Mouse (Mus musculus) E14TG2a.4 (cell line): ENCODE data around the gene N4bp1.

ENCODE experiments used
- H3K27me3 ChIP-seq: 2 replicates; pipeline ENCODE4 v1.6.1; 2014; ENCODE audit warnings: low read length, control low read depth; ENCODE audit not compliant: insufficient read depth
- H3K36me3 ChIP-seq: 2 replicates; pipeline ENCODE4 v1.6.1; 2014; ENCODE audit warnings: low read length, control low read depth; ENCODE audit not compliant: insufficient read depth
- H3K4me1 ChIP-seq: replicated peaks from 2 replicates; pipeline ENCODE4 v1.6.1; 2014; ENCODE audit warnings: low read depth, low read length, control low read depth
- H3K4me3 ChIP-seq: replicated peaks from 2 replicates; pipeline ENCODE4 v1.5.1; 2014; ENCODE audit warnings: mild to moderate bottlenecking, low read length
- H3K9me3 ChIP-seq: 2 replicates; pipeline ENCODE4 v1.6.1; 2014; ENCODE audit warnings: low read length, control low read depth
- CTCF ChIP-seq: conservative IDR thresholded peaks from 2 replicates; pipeline ENCODE4 v1.5.1; 2014; ENCODE audit warnings: low read length
- NANOG ChIP-seq: IDR thresholded peaks from 2 replicates; pipeline ENCODE4 v1.6.1; 2014; ENCODE audit warnings: borderline replicate concordance, low read length, mixed read lengths
- POU5F1 ChIP-seq: IDR thresholded peaks from 2 replicates; pipeline ENCODE4 v1.6.1; 2014; ENCODE audit warnings: low read length, borderline replicate concordance

Gene N4bp1

GRCm38 (mm10) chr8:86891533-86891932 is 6.5 kb upstream of the N4bp1 start:
- peaks cover 10% of the 10 kb centered on the region; the same call in 1 of the 2 replicates for H3K9me3 ChIP-seq
- TF ChIP-seq CTCF, result no peak
- TF ChIP-seq NANOG, result no peak
- TF ChIP-seq POU5F1, result no peak
- H3K27me3 ChIP-seq, result no peaks in the 10 kb centered on the region
- H3K36me3 ChIP-seq, result peaks cover 15% of the 10 kb centered on the region; the same call in 1 of the 2 replicates
- peaks cover 94% of the 10 kb centered on the region for H3K4me1 ChIP-seq
- no peak overlapping the region for H3K4me3 ChIP-seq

- H3K27me3 ChIP-seq, result no peaks in the 10 kb centered on the region
- peaks cover 83% of the 10 kb centered on the region for H3K4me1 ChIP-seq
- TF ChIP-seq POU5F1 (no peak), CTCF (peak; percentile 57), NANOG (peak; percentile 80; the same call in 1 of the 2 replicates)
- H3K36me3 ChIP-seq, result peaks cover 15% of the 10 kb centered on the region; the same call in 1 of the 2 replicates
- peaks cover 10% of the 10 kb centered on the region; the same call in 1 of the 2 replicates for H3K9me3 ChIP-seq
- H3K4me3 ChIP-seq, result peak overlapping the region; percentile 69
Observed at GRCm38 (mm10) chr8:86888058-86888939, 3.2 kb upstream of the N4bp1 start.

GRCm38 (mm10) chr8:86884067-86884466 is 991 bp downstream of the N4bp1 start:
- Histone ChIP-seq H3K4me3 (peak overlapping the region; percentile 96), H3K9me3 (no peaks in the 10 kb centered on the region), H3K36me3 (peaks cover 35% of the 10 kb centered on the region), H3K27me3 (no peaks in the 10 kb centered on the region), H3K4me1 (peaks cover 83% of the 10 kb centered on the region)
- no peak for TF ChIP-seq POU5F1
- TF ChIP-seq NANOG, result no peak
- TF ChIP-seq CTCF, result no peak

- H3K4me3 ChIP-seq, result peak overlapping the region; percentile 96
- H3K9me3 ChIP-seq, result no peaks in the 10 kb centered on the region
- peaks cover 86% of the 10 kb centered on the region for H3K4me1 ChIP-seq
- H3K27me3 ChIP-seq, result no peaks in the 10 kb centered on the region
- H3K36me3 ChIP-seq, result peaks cover 43% of the 10 kb centered on the region
- TF ChIP-seq NANOG (no peak), POU5F1 (no peak)
Observed at GRCm38 (mm10) chr8:86882568-86883478, 2.2 kb downstream of the N4bp1 start.

GRCm38 (mm10) chr8:86881951-86882350 is 3.1 kb downstream of the N4bp1 start:
- Histone ChIP-seq H3K27me3 (no peaks in the 10 kb centered on the region), H3K9me3 (no peaks in the 10 kb centered on the region), H3K36me3 (peaks cover 51% of the 10 kb centered on the region), H3K4me1 (peaks cover 85% of the 10 kb centered on the region), H3K4me3 (peak overlapping the region; percentile 96)
- no peak for TF ChIP-seq NANOG

- no peaks in the 10 kb centered on the region for H3K9me3 ChIP-seq
- TF ChIP-seq CTCF (no peak), NANOG (no peak), POU5F1 (no peak)
- peaks cover 85% of the 10 kb centered on the region for H3K4me1 ChIP-seq
- H3K36me3 ChIP-seq, result peaks cover 59% of the 10 kb centered on the region
- H3K4me3 ChIP-seq, result peak overlapping the region; percentile 96
- no peaks in the 10 kb centered on the region for H3K27me3 ChIP-seq
Observed at GRCm38 (mm10) chr8:86881068-86881609, 3.9 kb downstream of the N4bp1 start.

- Histone ChIP-seq H3K27me3 (no peaks in the 10 kb centered on the region), H3K4me1 (peaks cover 98% of the 10 kb centered on the region), H3K9me3 (no peaks in the 10 kb centered on the region), H3K4me3 (no peak overlapping the region), H3K36me3 (peaks cover 91% of the 10 kb centered on the region)
- TF ChIP-seq NANOG (no peak), POU5F1 (no peak), CTCF (no peak)
Observed at GRCm38 (mm10) chr8:86876831-86877230, 8.2 kb downstream of the N4bp1 start.

GRCm38 (mm10) chr8:86874055-86874454 is 11.0 kb downstream of the N4bp1 start:
- H3K4me1 ChIP-seq, result peaks cover 97% of the 10 kb centered on the region
- TF ChIP-seq POU5F1 (no peak), CTCF (no peak), NANOG (no peak)
- H3K9me3 ChIP-seq, result no peaks in the 10 kb centered on the region
- no peaks in the 10 kb centered on the region for H3K27me3 ChIP-seq
- no peak overlapping the region for H3K4me3 ChIP-seq
- peaks cover 92% of the 10 kb centered on the region for H3K36me3 ChIP-seq
